Mouse (Mus musculus): Measurements from ENCODE around the gene Trappc6a. TPM values are rescaled to one million over a fixed set of nuclear protein-coding genes. Genes with fewer than 3 reads are reported as not detected.
A peak's percentile ranks its signal among the peaks of the same experiment; 100 is the strongest.

The Trappc6a gene
- polyA plus RNA-seq, 1 experiment from 2014 or later = 38.8 TPM

- no peaks in the 10 kb centered on the region for H3K9me3 ChIP-seq (ENCODE audit: control insufficient read depth, low read length)
- H3K27ac ChIP-seq = no peak overlapping the region
- no peak overlapping the region for H3K4me2 ChIP-seq (replicated peaks)
- WGBS = 81% methylated on average over 6 of the region's 6 CpGs
- H3K4me1 ChIP-seq (replicated peaks; ENCODE audit: control insufficient read depth, insufficient read depth, low read length) = peaks cover 12% of the 10 kb centered on the region
- DNase-seq (ENCODE audit: low spot score) = no peak
- H3K36me3 ChIP-seq (replicated peaks; ENCODE audit: control insufficient read depth, insufficient read depth) = no peaks in the 10 kb centered on the region
- no peak overlapping the region for H3K9ac ChIP-seq
- ATAC-seq (ENCODE audit: low FRiP score) = no peak
- no peaks in the 10 kb centered on the region for H3K27me3 ChIP-seq (ENCODE audit: control insufficient read depth, insufficient read depth, low read length)
- H3K4me3 ChIP-seq (replicated peaks; ENCODE audit: low read length) = no peak overlapping the region
These were observed 4.2 kb downstream of the Trappc6a start for GRCm38 (mm10) chr7:19512353-19512752.

GRCm38 (mm10) chr7:19517652-19518365 lies 9.6 kb downstream of the Trappc6a start, which contains the start of gene Nkpd1:
Gene Nkpd1 (plus strand): TSS chr7:19517838.
- H3K4me3 ChIP-seq (replicated peaks; ENCODE audit: low read length) = peak within 1 kb of the TSS; percentile 10
- peak within 1 kb of the TSS; percentile 45 for H3K4me2 ChIP-seq (replicated peaks)
- H3K9ac ChIP-seq = peak within 1 kb of the TSS; percentile 44
- no peaks in the 10 kb centered on the region for H3K36me3 ChIP-seq (replicated peaks; ENCODE audit: control insufficient read depth, insufficient read depth)
- WGBS = 4% methylated on average over 17 of the region's 29 CpGs
- ATAC-seq (ENCODE audit: low FRiP score) (no peak), DNase-seq (ENCODE audit: low spot score) (peak; percentile 36)
- H3K4me1 ChIP-seq (replicated peaks; ENCODE audit: control insufficient read depth, insufficient read depth, low read length) = peaks cover 5% of the 10 kb centered on the region; the same call in 1 of the 2 replicates
- peaks cover 49% of the 10 kb centered on the region for H3K27me3 ChIP-seq (ENCODE audit: control insufficient read depth, insufficient read depth, low read length)
- no peaks in the 10 kb centered on the region for H3K9me3 ChIP-seq (ENCODE audit: control insufficient read depth, low read length)
- H3K27ac ChIP-seq = no peak within 1 kb of the TSS

GRCm38 (mm10) chr7:19520032-19520431 lies 11.8 kb downstream of the Trappc6a start:
- H3K27me3 ChIP-seq (ENCODE audit: control insufficient read depth, insufficient read depth, low read length) = peaks cover 68% of the 10 kb centered on the region
- H3K4me1 ChIP-seq (replicated peaks; ENCODE audit: control insufficient read depth, insufficient read depth, low read length) = peaks cover 25% of the 10 kb centered on the region
- DNase-seq (ENCODE audit: low spot score) (no peak), ATAC-seq (ENCODE audit: low FRiP score) (no peak)
- H3K4me3 ChIP-seq (replicated peaks; ENCODE audit: low read length) = peak overlapping the region; percentile 16
- no peaks in the 10 kb centered on the region for H3K9me3 ChIP-seq (ENCODE audit: control insufficient read depth, low read length)
- H3K36me3 ChIP-seq (replicated peaks; ENCODE audit: control insufficient read depth, insufficient read depth) = no peaks in the 10 kb centered on the region
- peak overlapping the region; percentile 51 for H3K9ac ChIP-seq
- H3K4me2 ChIP-seq (replicated peaks) = peak overlapping the region; percentile 40
- H3K27ac ChIP-seq = no peak overlapping the region
- WGBS = 8% methylated on average over 23 of the region's 23 CpGs

- peak overlapping the region; percentile 80 for H3K4me2 ChIP-seq (replicated peaks)
- peaks cover 70% of the 10 kb centered on the region for H3K27me3 ChIP-seq (ENCODE audit: control insufficient read depth, insufficient read depth, low read length)
- 10% methylated on average over 69 of the region's 72 CpGs for WGBS
- peak overlapping the region; percentile 39 for H3K4me3 ChIP-seq (replicated peaks; ENCODE audit: low read length)
- DNase-seq (ENCODE audit: low spot score) (no peak), ATAC-seq (ENCODE audit: low FRiP score) (peak; percentile 25; the same call in 1 of the 2 replicates)
- H3K9ac ChIP-seq = peak overlapping the region; percentile 50; the same call in 1 of the 2 replicates
- H3K27ac ChIP-seq = no peak overlapping the region
- H3K36me3 ChIP-seq (replicated peaks; ENCODE audit: control insufficient read depth, insufficient read depth) = no peaks in the 10 kb centered on the region
- no peaks in the 10 kb centered on the region for H3K9me3 ChIP-seq (ENCODE audit: control insufficient read depth, low read length)
- peaks cover 25% of the 10 kb centered on the region for H3K4me1 ChIP-seq (replicated peaks; ENCODE audit: control insufficient read depth, insufficient read depth, low read length)
These were observed 15.0 kb downstream of the Trappc6a start for GRCm38 (mm10) chr7:19523017-19523756.

- peak overlapping the region; percentile 80 for H3K4me2 ChIP-seq (replicated peaks)
- peak overlapping the region; percentile 39 for H3K4me3 ChIP-seq (replicated peaks; ENCODE audit: low read length)
- peaks cover 25% of the 10 kb centered on the region for H3K4me1 ChIP-seq (replicated peaks; ENCODE audit: control insufficient read depth, insufficient read depth, low read length)
- H3K27ac ChIP-seq = no peak overlapping the region
- H3K36me3 ChIP-seq (replicated peaks; ENCODE audit: control insufficient read depth, insufficient read depth) = no peaks in the 10 kb centered on the region
- 1% methylated on average over 64 of the region's 64 CpGs for WGBS
- H3K27me3 ChIP-seq (ENCODE audit: control insufficient read depth, insufficient read depth, low read length) = peaks cover 63% of the 10 kb centered on the region
- peak; percentile 75 for ATAC-seq (ENCODE audit: low FRiP score)
- DNase-seq (ENCODE audit: low spot score) = peak; percentile 60
- peak overlapping the region; percentile 50 for H3K9ac ChIP-seq
- H3K9me3 ChIP-seq (ENCODE audit: control insufficient read depth, low read length) = no peaks in the 10 kb centered on the region
These were observed 15.7 kb downstream of the Trappc6a start for GRCm38 (mm10) chr7:19523757-19524419.

- Histone ChIP-seq H3K9me3 (ENCODE audit: control insufficient read depth, low read length) (no peaks in the 10 kb centered on the region), H3K9ac (peak overlapping the region; percentile 50), H3K27ac (no peak overlapping the region), H3K27me3 (ENCODE audit: control insufficient read depth, insufficient read depth, low read length) (peaks cover 56% of the 10 kb centered on the region), H3K4me2 (replicated peaks) (peak overlapping the region; percentile 80), H3K4me3 (replicated peaks; ENCODE audit: low read length) (peak overlapping the region; percentile 39), H3K4me1 (replicated peaks; ENCODE audit: control insufficient read depth, insufficient read depth, low read length) (peaks cover 24% of the 10 kb centered on the region), H3K36me3 (replicated peaks; ENCODE audit: control insufficient read depth, insufficient read depth) (0 out of 2 replicates have a peak, but pooled peaks cover 3% of the 10 kb centered on the region)
- WGBS = 14% methylated on average over 24 of the region's 24 CpGs
- DNase-seq (ENCODE audit: low spot score) (no peak), ATAC-seq (ENCODE audit: low FRiP score) (peak; percentile 39)
These were observed 16.4 kb downstream of the Trappc6a start for GRCm38 (mm10) chr7:19524420-19525104.

- no peaks in the 10 kb centered on the region for H3K9me3 ChIP-seq (ENCODE audit: control insufficient read depth, low read length)
- DNase-seq (ENCODE audit: low spot score) (no peak), ATAC-seq (ENCODE audit: low FRiP score) (no peak)
- no peak overlapping the region for H3K9ac ChIP-seq
- peaks cover 21% of the 10 kb centered on the region for H3K4me1 ChIP-seq (replicated peaks; ENCODE audit: control insufficient read depth, insufficient read depth, low read length)
- H3K27ac ChIP-seq = no peak overlapping the region
- no peak overlapping the region for H3K4me3 ChIP-seq (replicated peaks; ENCODE audit: low read length)
- H3K4me2 ChIP-seq (replicated peaks) = no peak overlapping the region
- WGBS = 61% methylated on average over 2 of the region's 2 CpGs
- H3K36me3 ChIP-seq (replicated peaks; ENCODE audit: control insufficient read depth, insufficient read depth) = peaks cover 9% of the 10 kb centered on the region; the same call in 1 of the 2 replicates
- peaks cover 51% of the 10 kb centered on the region for H3K27me3 ChIP-seq (ENCODE audit: control insufficient read depth, insufficient read depth, low read length)
These were observed 16.9 kb downstream of the Trappc6a start for GRCm38 (mm10) chr7:19525105-19525481.

GRCm38 (mm10) chr7:19531077-19531476 lies 22.9 kb downstream of the Trappc6a start:
- no peaks in the 10 kb centered on the region for H3K4me1 ChIP-seq (replicated peaks; ENCODE audit: control insufficient read depth, insufficient read depth, low read length)
- no peak overlapping the region for H3K4me2 ChIP-seq (replicated peaks)
- no peak overlapping the region for H3K9ac ChIP-seq
- WGBS = 79% methylated on average over 10 of the region's 10 CpGs
- H3K27me3 ChIP-seq (ENCODE audit: control insufficient read depth, insufficient read depth, low read length) = no peaks in the 10 kb centered on the region
- no peak overlapping the region for H3K4me3 ChIP-seq (replicated peaks; ENCODE audit: low read length)
- H3K27ac ChIP-seq = no peak overlapping the region
- peaks cover 54% of the 10 kb centered on the region for H3K36me3 ChIP-seq (replicated peaks; ENCODE audit: control insufficient read depth, insufficient read depth)
- DNase-seq (ENCODE audit: low spot score) (no peak), ATAC-seq (ENCODE audit: low FRiP score) (no peak)
- H3K9me3 ChIP-seq (ENCODE audit: control insufficient read depth, low read length) = no peaks in the 10 kb centered on the region
